Mouse (Mus musculus): ENCODE data around the gene Trcg1. TPM values are rescaled to one million over a fixed set of nuclear protein-coding genes. Genes with fewer than 3 reads are reported as not detected.

The Trcg1 gene
- total and polyA plus RNA-seq, 3 experiments, result not detected

DNA sequence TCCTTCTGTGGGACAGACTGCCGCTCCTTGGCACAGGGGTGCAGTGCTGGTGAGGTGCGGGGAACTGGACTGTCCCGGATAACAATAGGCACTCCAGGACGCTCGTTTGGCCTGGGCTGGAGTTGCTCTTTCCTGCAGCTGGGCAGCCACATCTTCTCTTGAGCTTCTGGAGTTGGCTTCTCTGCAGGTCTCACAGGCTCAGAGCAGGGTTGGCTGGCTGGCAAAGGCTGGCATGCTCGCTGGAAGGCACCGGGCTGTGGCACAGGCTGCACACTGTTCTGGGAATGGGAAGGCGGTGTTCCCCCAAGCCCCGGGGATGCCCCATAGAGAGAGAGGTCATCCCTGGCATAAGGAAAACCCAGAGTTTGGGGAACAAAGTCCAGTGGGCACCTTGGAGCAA lies 21.3 kb downstream of the Trcg1 start:
- DNase-seq (ENCODE audit: low read depth, low spot score), result no peak
- H3K9me3 ChIP-seq (replicated peaks; ENCODE audit: insufficient read depth, low read length), result no peaks in the 10 kb centered on the region
- TF ChIP-seq TBP (IDR thresholded peaks at IDR 0.05; ENCODE audit: low read depth, low read length) (no peak), RAD21 (IDR thresholded peaks at IDR 0.05; ENCODE audit: low read depth, low read length) (no peak), TAL1 (IDR thresholded peaks at IDR 0.05; ENCODE audit: low read length) (no peak), KAT2A (conservative IDR thresholded peaks at IDR 0.05; ENCODE audit: low read depth, low read length) (no peak), ZC3H11A (IDR thresholded peaks at IDR 0.05; ENCODE audit: low read depth, low read length) (no peak), POLR2AphosphoS5 (IDR thresholded peaks at IDR 0.05; ENCODE audit: borderline replicate concordance, low read depth, low read length) (no peak), MAFK (IDR thresholded peaks at IDR 0.05; ENCODE audit: borderline replicate concordance, low read depth, low read length) (no peak), ZNF384 (IDR thresholded peaks at IDR 0.05; ENCODE audit: low read depth, low read length) (no peak), ELF1 (IDR thresholded peaks at IDR 0.05; ENCODE audit: low read depth, low read length) (no peak), TCF12 (IDR thresholded peaks at IDR 0.05; ENCODE audit: low read depth, low read length) (no peak), BHLHE40 (IDR thresholded peaks at IDR 0.05; ENCODE audit: borderline replicate concordance, low read depth, low read length) (no peak), MAX (IDR thresholded peaks at IDR 0.05; ENCODE audit: low read length) (no peak), CHD1 (IDR thresholded peaks at IDR 0.05; ENCODE audit: low read depth, low read length) (no peak), MYC (IDR thresholded peaks at IDR 0.05; ENCODE audit: low read depth, low read length) (no peak), SMC3 (IDR thresholded peaks at IDR 0.05; ENCODE audit: low read depth, low read length) (no peak)
- H3K27ac ChIP-seq (ENCODE audit: control insufficient read depth, low read depth, low read length), result no peak overlapping the region
- no peak overlapping the region for H3K9ac ChIP-seq (ENCODE audit: control insufficient read depth, low read depth, low read length, poor library complexity, severe bottlenecking)
- H3K36me3 ChIP-seq (ENCODE audit: control insufficient read depth in 1 of 2, insufficient read depth in 2 of 2, low read length in 2 of 2), result peaks cover 6 to 31% of the 10 kb centered on the region in 2 experiments
- H3K79me2 ChIP-seq (ENCODE audit: control insufficient read depth, insufficient read depth, low read length, poor library complexity), result peaks cover 78% of the 10 kb centered on the region
- no peak overlapping the region for H3K4me3 ChIP-seq (ENCODE audit: control insufficient read depth in 1 of 2, insufficient read depth in 1 of 2, low read depth in 2 of 2, low read length in 2 of 2)
- H3K4me1 ChIP-seq (ENCODE audit: control insufficient read depth in 1 of 2, insufficient read depth in 2 of 2, low read length in 2 of 2), result peaks cover 0 to 7% of the 10 kb centered on the region in 2 experiments; a peak in 3 of 4 replicates
- no peaks in the 10 kb centered on the region for H3K27me3 ChIP-seq (ENCODE audit: control insufficient read depth in 1 of 2, insufficient read depth in 2 of 2, low read length in 2 of 2)

DNA sequence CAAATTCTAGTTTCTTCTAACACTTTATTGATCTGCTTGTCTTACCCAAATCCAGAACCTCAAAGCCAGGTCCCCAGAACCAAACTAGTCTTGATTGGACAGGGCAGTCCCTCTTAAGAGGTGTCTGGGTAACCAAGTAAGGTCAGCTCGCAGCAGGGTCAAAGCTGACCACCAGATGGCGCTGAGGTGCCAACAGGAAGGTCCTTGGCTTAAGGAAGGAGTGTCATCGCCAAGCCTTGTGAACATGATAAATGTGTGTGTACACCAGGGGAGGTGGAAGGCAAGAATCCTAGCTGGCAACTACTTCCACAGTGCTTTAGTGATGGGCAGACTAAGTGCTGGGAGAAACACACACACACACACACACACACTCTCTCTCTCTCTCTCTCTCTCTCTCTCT lies 23.4 kb downstream of the Trcg1 start:
- H3K36me3 ChIP-seq (ENCODE audit: control insufficient read depth in 1 of 2, insufficient read depth in 2 of 2, low read length in 2 of 2), result peaks cover 10 to 26% of the 10 kb centered on the region in 2 experiments
- peak; percentile 93 for DNase-seq (ENCODE audit: low read depth, low spot score)
- no peak overlapping the region for H3K27ac ChIP-seq (ENCODE audit: control insufficient read depth, low read depth, low read length)
- H3K4me1 ChIP-seq (ENCODE audit: control insufficient read depth in 1 of 2, insufficient read depth in 2 of 2, low read length in 2 of 2), result peaks cover 2 to 17% of the 10 kb centered on the region in 2 experiments
- peaks cover 79% of the 10 kb centered on the region for H3K79me2 ChIP-seq (ENCODE audit: control insufficient read depth, insufficient read depth, low read length, poor library complexity)
- H3K9ac ChIP-seq (ENCODE audit: control insufficient read depth, low read depth, low read length, poor library complexity, severe bottlenecking), result no peak overlapping the region
- no peaks in the 10 kb centered on the region for H3K9me3 ChIP-seq (replicated peaks; ENCODE audit: insufficient read depth, low read length)
- no peaks in the 10 kb centered on the region for H3K27me3 ChIP-seq (ENCODE audit: control insufficient read depth in 1 of 2, insufficient read depth in 2 of 2, low read length in 2 of 2)
- peak overlapping the region; percentile 10 to 99; a peak in 2 of 4 replicates for H3K4me3 ChIP-seq (ENCODE audit: control insufficient read depth in 1 of 2, insufficient read depth in 1 of 2, low read depth in 2 of 2, low read length in 2 of 2)
- TF ChIP-seq POLR2A (IDR thresholded peaks at IDR 0.05; ENCODE audit: control insufficient read depth in 1 of 2, insufficient read depth in 1 of 2, low read depth in 1 of 2, low read length in 2 of 2, poor library complexity in 1 of 2) (no peak), ETS1 (IDR thresholded peaks at IDR 0.05; ENCODE audit: low read depth, low read length) (no peak; the same call in 1 of the 2 replicates), UBTF (IDR thresholded peaks at IDR 0.05; ENCODE audit: borderline replicate concordance, insufficient read depth, low read depth, low read length) (no peak), BHLHE40 (IDR thresholded peaks at IDR 0.05; ENCODE audit: borderline replicate concordance, low read depth, low read length) (no peak), E2F4 (IDR thresholded peaks at IDR 0.05; ENCODE audit: borderline replicate concordance, low read depth, low read length) (no peak), KAT2A (conservative IDR thresholded peaks at IDR 0.05; ENCODE audit: low read depth, low read length) (no peak), MYB (IDR thresholded peaks at IDR 0.05; ENCODE audit: low read depth, low read length) (no peak), TAL1 (IDR thresholded peaks at IDR 0.05; ENCODE audit: low read length) (no peak), GATA1 (IDR thresholded peaks at IDR 0.05; ENCODE audit: low read depth, low read length) (no peak), CTCF (IDR thresholded peaks at IDR 0.05 in 2 of 3, conservative IDR thresholded peaks at IDR 0.05 in 1 of 3; ENCODE audit: control insufficient read depth in 1 of 3, insufficient read depth in 1 of 3, low read depth in 2 of 3, low read length in 3 of 3, poor library complexity in 1 of 3, severe bottlenecking in 1 of 3) (peak; percentile 90 to 91 (median 90)), POLR2AphosphoS2 (IDR thresholded peaks at IDR 0.05; ENCODE audit: low read length) (no peak), NELFE (IDR thresholded peaks at IDR 0.05; ENCODE audit: low read depth, low read length) (no peak), USF1 (IDR thresholded peaks at IDR 0.05; ENCODE audit: low read depth, low read length) (no peak), ELF1 (IDR thresholded peaks at IDR 0.05; ENCODE audit: low read depth, low read length) (0 out of 2 replicates have a peak, but pooled peaks have one; percentile 35), MAFK (IDR thresholded peaks at IDR 0.05; ENCODE audit: borderline replicate concordance, low read depth, low read length) (no peak), JUND (IDR thresholded peaks at IDR 0.05; ENCODE audit: low read depth, low read length) (peak; percentile 75; the same call in 1 of the 2 replicates), EP300 (IDR thresholded peaks at IDR 0.05; ENCODE audit: low read depth in 1 of 2, low read length in 2 of 2) (0 out of 4 replicates have a peak, but pooled peaks of 1 of the 2 experiments have one; percentile 13), ZC3H11A (IDR thresholded peaks at IDR 0.05; ENCODE audit: low read depth, low read length) (peak; percentile 50), MAX (IDR thresholded peaks at IDR 0.05; ENCODE audit: low read length) (peak; percentile 47; the same call in 1 of the 2 replicates), TCF12 (IDR thresholded peaks at IDR 0.05; ENCODE audit: low read depth, low read length) (no peak), GABPA (IDR thresholded peaks at IDR 0.05; ENCODE audit: low read depth, low read length) (no peak), HCFC1 (IDR thresholded peaks at IDR 0.05; ENCODE audit: low read depth, low read length) (no peak), ZNF384 (IDR thresholded peaks at IDR 0.05; ENCODE audit: low read depth, low read length) (no peak), SMC3 (IDR thresholded peaks at IDR 0.05; ENCODE audit: low read depth, low read length) (peak; percentile 87), USF2 (IDR thresholded peaks at IDR 0.05; ENCODE audit: borderline replicate concordance in 1 of 2, insufficient read depth in 1 of 2, low read depth in 1 of 2, low read length in 2 of 2) (no peak)

All from MEL (cell line).